Mouse (Mus musculus) embryonic fibroblast, embryonic 13.5 days (primary cell): Measurements from ENCODE around the gene Ryk. TPM values are rescaled to one million over a fixed set of nuclear protein-coding genes. Genes with fewer than 3 reads are reported as not detected.

ENCODE experiments used
- H3K27ac ChIP-seq: 2 replicates; pipeline ENCODE4 v1.5.1; 2012; ENCODE audit warnings: low read length, control low read depth, inconsistent platforms; ENCODE audit not compliant: insufficient read depth
- H3K4me1 ChIP-seq: 2 replicates; pipeline ENCODE4 v1.6.1; 2011; ENCODE audit warnings: low read length; ENCODE audit not compliant: control insufficient read depth, insufficient read depth
- H3K4me3 ChIP-seq: 2 replicates; pipeline ENCODE4 v1.5.1; 2011; ENCODE audit warnings: mild to moderate bottlenecking, control low read depth, low read length; ENCODE audit not compliant: insufficient read depth
- CTCF ChIP-seq: IDR thresholded peaks from 2 replicates; pipeline ENCODE4 v1.5.1; 2011; ENCODE audit warnings: mild to moderate bottlenecking, control low read depth, low read length, moderate library complexity, borderline replicate concordance; ENCODE audit not compliant: insufficient read depth
- POLR2A ChIP-seq: IDR thresholded peaks from 2 replicates; pipeline ENCODE4 v1.6.1; 2011; ENCODE audit warnings: low read depth, mild to moderate bottlenecking, control low read depth, low read length, moderate library complexity
- polyA plus RNA-seq: library from polyadenylated mRNA; stranded (reverse); fragments of >200 nt; gene quantifications from 2 replicates; pipeline ENCODE4 v1.2.4, GENCODE M21; 2011; ENCODE audit warnings: low read depth; ENCODE audit not compliant: missing spikeins, insufficient read length

Gene Ryk
- polyA plus RNA-seq: 198 and 217 TPM in 2 replicates

GRCm38 (mm10) chr9:102834742-102835591, at the start of gene Ryk:
TSS of gene Ryk (plus strand) at chr9:102834917.
- Histone ChIP-seq H3K27ac (peak within 1 kb of the TSS; percentile 3; the same call in 1 of the 2 replicates), H3K4me1 (0 out of 2 replicates have a peak, but pooled peaks cover 7% of the 10 kb centered on the region), H3K4me3 (peak within 1 kb of the TSS; percentile 74)
- no peak for TF ChIP-seq CTCF
- TF ChIP-seq POLR2A: peak; percentile 39; the same call in 1 of the 2 replicates

GRCm38 (mm10) chr9:102789491-102789890, 45.2 kb upstream of the Ryk start:
- TF ChIP-seq CTCF (no peak), POLR2A (no peak)
- Histone ChIP-seq H3K4me1 (no peaks in the 10 kb centered on the region), H3K27ac (no peak overlapping the region), H3K4me3 (no peak overlapping the region)

GRCm38 (mm10) chr9:102791845-102792244, 42.9 kb upstream of the Ryk start:
- no peak for TF ChIP-seq POLR2A
- TF ChIP-seq CTCF: no peak
- no peaks in the 10 kb centered on the region for H3K4me1 ChIP-seq
- H3K27ac ChIP-seq: no peak overlapping the region
- no peak overlapping the region for H3K4me3 ChIP-seq

GRCm38 (mm10) chr9:102792836-102793235, 41.9 kb upstream of the Ryk start:
- Histone ChIP-seq H3K4me1 (no peaks in the 10 kb centered on the region), H3K27ac (no peak overlapping the region), H3K4me3 (no peak overlapping the region)
- TF ChIP-seq CTCF (no peak), POLR2A (no peak)

- Histone ChIP-seq H3K4me1 (no peaks in the 10 kb centered on the region), H3K27ac (no peak overlapping the region), H3K4me3 (no peak overlapping the region)
- no peak for TF ChIP-seq POLR2A
- no peak for TF ChIP-seq CTCF
Observed at GRCm38 (mm10) chr9:102793286-102793809, 41.4 kb upstream of the Ryk start.

- Histone ChIP-seq H3K4me3 (no peak overlapping the region), H3K4me1 (no peaks in the 10 kb centered on the region), H3K27ac (no peak overlapping the region)
- TF ChIP-seq CTCF (no peak), POLR2A (no peak)
Observed at GRCm38 (mm10) chr9:102798406-102798805, 36.3 kb upstream of the Ryk start.

- H3K4me1 ChIP-seq: peaks cover 6% of the 10 kb centered on the region
- no peak overlapping the region for H3K4me3 ChIP-seq
- TF ChIP-seq CTCF (no peak), POLR2A (no peak)
- H3K27ac ChIP-seq: peak overlapping the region; percentile 20
Observed at GRCm38 (mm10) chr9:102806056-102806573, 28.6 kb upstream of the Ryk start.

- Histone ChIP-seq H3K4me1 (no peaks in the 10 kb centered on the region; the same call in 1 of the 2 replicates), H3K4me3 (no peak overlapping the region), H3K27ac (no peak overlapping the region)
- no peak for TF ChIP-seq CTCF
- no peak for TF ChIP-seq POLR2A
Observed at GRCm38 (mm10) chr9:102811192-102811591, 23.5 kb upstream of the Ryk start.

GRCm38 (mm10) chr9:102818228-102818627, 16.5 kb upstream of the Ryk start:
- Histone ChIP-seq H3K4me3 (no peak overlapping the region), H3K4me1 (peaks cover 6% of the 10 kb centered on the region; the same call in 1 of the 2 replicates), H3K27ac (peak overlapping the region; percentile 65)
- TF ChIP-seq CTCF: no peak
- no peak for TF ChIP-seq POLR2A

- no peaks in the 10 kb centered on the region for H3K4me1 ChIP-seq
- H3K4me3 ChIP-seq: no peak overlapping the region
- TF ChIP-seq CTCF (no peak), POLR2A (no peak)
- no peak overlapping the region for H3K27ac ChIP-seq
Observed at GRCm38 (mm10) chr9:102828604-102829003, 6.1 kb upstream of the Ryk start.
